Mouse (Mus musculus) Patski (cell line): ENCODE measurements around the gene Dchs2. TPM values are rescaled to one million over a fixed set of nuclear protein-coding genes. Genes with fewer than 3 reads are reported as not detected.

Experiments
- ATAC-seq: fragments of 100-300 bp; one replicate; pipeline ENCODE4 v1.8.0; 2021
- CTCF ChIA-PET: fragments of 350-600 bp; sonication (Branson Sonifier 250); formaldehyde crosslinking; loops from one replicate; lab custom pipeline; 2022; ENCODE audit warnings: inconsistent platforms; lab: Charles Lee
- POLR2A ChIA-PET: fragments of 350-600 bp; sonication (Branson Sonifier 250); formaldehyde crosslinking; loops from one replicate; lab custom pipeline; 2022; ENCODE audit warnings: antibody characterized with exemption, inconsistent platforms; lab: Charles Lee
- DNase-seq: peaks from one replicate; pipeline ENCODE4 v3.0.0-alpha.2; 2011; ENCODE audit warnings: low read depth, low spot score
- H3K27me3 ChIP-seq: fragments of 371-371 bp; one replicate; pipeline ENCODE4 v1.5.1; 2021
- CTCF ChIP-seq: fragments of 100-300 bp; IDR thresholded peaks from one replicate; pipeline ENCODE4 v1.5.1; 2021
- in situ Hi-C: fragments of 300-500 bp; cut with MboI; formaldehyde crosslinking; loops from 3 replicates; pipeline ENCODE4 v1.11.1; 2018; ENCODE audit warnings: low pct_unique_long_range_greater_than_20kb, mixed read lengths
- polyA plus RNA-seq: library from polyadenylated mRNA; unstranded; gene quantifications from one replicate; pipeline ENCODE4 v1.2.3, GENCODE M21; 2021

Gene Dchs2
- polyA plus RNA-seq, 1 experiment from 2014 or later, result 0.12 TPM

- DNase-seq, result no peak
- POLR2A ChIA-PET, result no interaction called here
- CTCF ChIA-PET, result interaction anchor here (3.8 kb wide), 1 partner anchor 8 kb away, joined by 16 read pairs; no protein-coding TSS in a partner anchor
- H3K27me3 ChIP-seq, result peaks cover 71% of the 10 kb centered on the region
- no peak for ATAC-seq
- no peak for TF ChIP-seq CTCF
- in situ Hi-C loops, result loop anchor here (5.0 kb wide), 1 partner anchor 468 kb away; no protein-coding TSS in a partner anchor
These were observed 156.1 kb downstream of the Dchs2 start for GRCm38 (mm10) chr3:83283882-83284281.

- ChIA-PET CTCF (interaction anchor here (0.6 to 3.8 kb wide), 13 partner anchors 12 to 609 kb away, joined by 3 to 16 read pairs (median 3); no protein-coding TSS in a partner anchor), POLR2A (no interaction called here)
- DNase-seq, result peak; percentile 56
- TF ChIP-seq CTCF, result peak; percentile 82
- in situ Hi-C loops, result loop anchor here (5.0 kb wide), 1 partner anchor 605 kb away; no protein-coding TSS in a partner anchor
- peak; percentile 89 for ATAC-seq
- H3K27me3 ChIP-seq, result peaks cover 43% of the 10 kb centered on the region
These were observed 159.2 kb downstream of the Dchs2 start for GRCm38 (mm10) chr3:83286975-83287405.

DNA sequence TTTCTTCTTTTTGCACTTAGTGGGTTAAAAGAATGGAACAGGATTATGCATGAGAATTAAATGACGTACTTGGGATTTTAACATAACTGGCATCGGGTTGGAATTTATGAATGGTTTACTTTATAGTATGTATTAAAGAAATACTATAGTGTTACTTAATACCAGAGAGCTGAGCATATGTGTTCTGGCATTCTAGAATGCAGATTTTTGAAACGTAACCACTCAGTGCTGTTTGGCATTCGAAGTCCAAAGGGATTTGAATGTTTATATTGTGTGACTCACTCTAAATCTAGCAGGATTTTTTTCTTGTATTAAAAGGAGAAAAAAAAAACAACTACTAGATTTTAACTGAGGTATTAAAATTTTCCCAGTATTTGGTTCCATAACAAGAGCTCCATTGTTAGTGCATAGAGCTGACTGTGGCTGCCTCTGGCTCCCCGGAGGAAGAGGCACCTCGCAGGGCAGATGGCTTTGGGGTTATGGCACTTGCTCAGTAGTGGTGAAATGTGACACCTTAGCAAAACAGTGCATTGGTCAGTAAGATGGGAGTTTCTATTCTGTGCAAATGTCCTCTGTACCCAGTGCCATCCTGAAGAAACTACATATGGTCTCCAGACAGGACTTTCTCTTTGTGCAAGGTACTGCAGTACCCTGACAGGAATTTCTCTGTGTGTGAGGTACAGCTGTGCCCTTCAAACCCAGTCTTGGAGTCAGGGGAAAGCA is 160.5 kb downstream of the Dchs2 start:
- TF ChIP-seq CTCF, result no peak
- ChIA-PET POLR2A (no interaction called here), CTCF (interaction anchor here (1.2 kb wide), 1 partner anchor 464 kb away, joined by 3 read pairs; no protein-coding TSS in a partner anchor)
- in situ Hi-C loops, result loop anchor here (5.0 kb wide), 1 partner anchor 604 kb away; no protein-coding TSS in a partner anchor
- peak; percentile 19 for ATAC-seq
- H3K27me3 ChIP-seq, result peaks cover 32% of the 10 kb centered on the region
- DNase-seq, result peak; percentile 39

DNA sequence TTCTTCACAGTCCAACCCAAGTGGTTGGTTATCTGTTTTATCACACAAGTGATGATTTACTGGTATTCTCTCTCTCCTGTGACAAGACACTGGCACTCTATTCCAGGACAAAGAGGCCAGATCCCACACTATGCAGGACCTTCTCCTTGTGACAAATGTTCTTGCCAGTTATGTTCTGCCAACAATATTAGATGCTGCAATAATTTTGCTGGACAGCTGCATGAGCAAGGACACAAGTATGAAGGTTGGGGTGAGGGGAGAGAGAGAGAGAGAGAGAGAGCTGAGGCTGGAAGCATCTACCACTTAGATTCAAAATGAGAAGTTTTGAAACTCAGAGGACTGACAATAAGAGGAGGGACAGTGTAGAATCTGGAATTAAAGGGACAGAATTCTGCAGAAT is 162.7 kb downstream of the Dchs2 start:
- no peak for DNase-seq
- no peak for ATAC-seq
- CTCF ChIA-PET, result no interaction called here
- peaks cover 10% of the 10 kb centered on the region for H3K27me3 ChIP-seq
- in situ Hi-C loops, result no loop called here
- POLR2A ChIA-PET, result no interaction called here
- TF ChIP-seq CTCF, result no peak

DNA sequence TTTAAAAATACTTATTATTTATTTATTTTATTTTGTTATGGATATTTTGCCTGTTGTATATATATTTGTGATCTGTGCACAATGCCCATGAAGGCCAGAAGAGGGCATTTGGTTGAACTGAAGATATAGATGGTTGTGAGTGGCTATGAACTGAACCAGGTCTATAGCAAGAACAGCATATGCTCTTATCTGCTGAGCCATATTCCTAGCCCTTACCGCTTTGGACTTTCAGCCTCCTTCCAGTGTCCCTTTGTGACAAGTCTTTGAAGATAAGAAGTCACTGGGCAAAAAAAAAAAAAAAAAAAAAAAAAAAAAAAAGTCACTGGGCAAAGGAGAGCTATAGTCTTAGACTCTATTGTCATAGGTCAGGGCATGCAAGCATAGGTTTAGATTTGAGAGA is 163.2 kb downstream of the Dchs2 start:
- ATAC-seq (no peak), DNase-seq (no peak)
- ChIA-PET CTCF (interaction anchor here (1.2 kb wide), 1 partner anchor 171 kb away, joined by 3 read pairs; no protein-coding TSS in a partner anchor), POLR2A (interaction anchor here (0.6 to 0.7 kb wide), 2 partner anchors 469 to 473 kb away, joined by 3 to 4 read pairs; no protein-coding TSS in a partner anchor)
- in situ Hi-C loops, result no loop called here
- H3K27me3 ChIP-seq, result peaks cover 7% of the 10 kb centered on the region
- peak; percentile 8 for TF ChIP-seq CTCF

GRCm38 (mm10) chr3:83299783-83300382 is 172.1 kb downstream of the Dchs2 start:
- no peaks in the 10 kb centered on the region for H3K27me3 ChIP-seq
- CTCF ChIA-PET, result interaction anchor here (1.4 to 1.6 kb wide), 2 partner anchors 13 to 26 kb away, joined by 3 read pairs; no protein-coding TSS in a partner anchor
- TF ChIP-seq CTCF, result no peak
- in situ Hi-C loops, result loop anchor here (5.0 kb wide), 1 partner anchor 402 kb away; no protein-coding TSS in a partner anchor
- POLR2A ChIA-PET, result no interaction called here
- peak; percentile 87 for DNase-seq
- peak; percentile 94 for ATAC-seq

DNA sequence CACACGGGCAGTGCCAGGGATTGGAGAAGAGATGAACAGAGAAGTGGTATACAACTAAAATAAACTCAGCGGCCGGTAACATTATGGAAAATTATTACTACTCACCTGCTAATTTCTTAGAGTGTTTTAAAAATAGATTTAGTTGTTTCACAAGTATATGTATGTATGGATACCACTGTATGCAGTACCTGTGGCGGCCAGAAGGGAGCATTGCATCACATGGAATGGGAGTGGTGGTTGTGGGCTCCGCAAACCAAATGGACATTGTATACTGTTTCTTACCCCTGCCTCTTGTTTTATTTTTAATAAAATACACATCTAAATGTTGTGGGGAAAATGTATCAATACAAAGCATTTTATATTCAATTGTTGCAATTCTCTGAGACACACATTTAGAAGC is 176.1 kb downstream of the Dchs2 start:
- ChIA-PET POLR2A (no interaction called here), CTCF (interaction anchor here (0.7 to 1.6 kb wide), 4 partner anchors 14 to 408 kb away, joined by 3 to 6 read pairs (median 4); no protein-coding TSS in a partner anchor)
- peak; percentile 66 for TF ChIP-seq CTCF
- in situ Hi-C loops, result loop anchor here (5.0 kb wide), 1 partner anchor 398 kb away; no protein-coding TSS in a partner anchor
- no peaks in the 10 kb centered on the region for H3K27me3 ChIP-seq
- ATAC-seq (no peak), DNase-seq (no peak)

GRCm38 (mm10) chr3:83345928-83346327 is 218.2 kb downstream of the Dchs2 start:
- CTCF ChIA-PET, result interaction anchor here (0.8 kb wide), 1 partner anchor 30 kb away, joined by 3 read pairs; no protein-coding TSS in a partner anchor
- no peak for DNase-seq
- no peak for ATAC-seq
- no peaks in the 10 kb centered on the region for H3K27me3 ChIP-seq
- POLR2A ChIA-PET, result no interaction called here
- in situ Hi-C loops, result no loop called here
- no peak for TF ChIP-seq CTCF

DNA sequence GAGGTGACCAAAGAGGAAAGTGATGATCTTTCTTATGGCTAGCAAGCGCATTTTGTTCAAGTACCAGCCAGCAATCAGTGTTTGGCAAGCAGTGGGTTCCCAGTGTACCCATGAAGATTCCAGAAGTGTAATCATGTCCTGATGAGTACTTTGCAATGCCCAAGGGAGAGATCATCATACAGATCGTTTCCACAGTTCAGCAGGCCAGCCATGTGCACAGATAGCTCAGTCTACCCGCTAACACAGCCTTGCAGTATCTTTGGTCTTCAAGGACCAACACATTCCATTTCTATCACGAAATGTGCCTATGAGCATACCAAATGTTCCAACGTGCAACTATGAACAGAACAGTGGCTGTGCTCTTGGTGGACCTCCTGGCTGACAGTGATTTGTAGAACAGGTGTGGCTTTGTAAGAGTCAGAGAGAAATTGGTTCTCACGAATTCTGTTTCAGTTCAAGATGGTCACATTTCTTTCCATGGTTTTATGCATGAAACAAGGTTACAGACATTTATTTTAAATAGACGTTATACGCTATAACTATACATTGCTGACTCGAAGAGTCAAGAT is 240.8 kb downstream of the Dchs2 start:
- no peak for TF ChIP-seq CTCF
- ChIA-PET CTCF (interaction anchor here (1.1 to 1.9 kb wide), 2 partner anchors 10 to 82 kb away, joined by 3 to 7 read pairs; no protein-coding TSS in a partner anchor), POLR2A (no interaction called here)
- peaks cover 38% of the 10 kb centered on the region for H3K27me3 ChIP-seq
- no peak for ATAC-seq
- in situ Hi-C loops, result no loop called here
- DNase-seq, result no peak

DNA sequence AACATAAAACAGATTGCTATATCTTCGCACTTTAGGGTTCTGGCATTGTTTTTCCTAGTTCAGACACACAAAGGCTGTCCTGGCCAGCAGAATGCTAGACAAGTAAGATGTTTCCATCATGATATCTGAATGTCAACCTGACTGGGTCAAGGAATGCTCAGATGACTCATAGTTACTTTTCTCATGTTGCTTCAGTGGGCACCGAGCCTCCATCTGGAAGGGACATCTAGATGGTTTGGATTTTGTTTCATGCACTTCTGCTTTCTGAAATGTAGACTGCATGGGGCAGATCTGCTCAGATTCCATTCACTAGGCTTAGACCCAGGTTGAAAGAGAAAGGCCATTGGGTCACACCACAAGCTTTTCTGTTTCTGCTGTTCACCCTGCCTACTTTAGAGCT is 242.1 kb downstream of the Dchs2 start:
- H3K27me3 ChIP-seq, result peaks cover 32% of the 10 kb centered on the region
- POLR2A ChIA-PET, result no interaction called here
- ATAC-seq (no peak), DNase-seq (no peak)
- in situ Hi-C loops, result no loop called here
- CTCF ChIA-PET, result interaction anchor here (0.9 to 1.2 kb wide), 2 partner anchors 25 to 57 kb away, joined by 3 read pairs; no protein-coding TSS in a partner anchor
- no peak for TF ChIP-seq CTCF
